Mouse (Mus musculus) 416B (cell line): ENCODE measurements at regions not wholly inside any gene's neighbourhood (a gene's known extent, or its start where the extent isn't known, plus 50 kb on each side); places are given as distances from the start of the nearest gene placed in this dataset.

Source experiments
- DNase-seq: peaks from one replicate; pipeline ENCODE4 v3.0.0; 2011; ENCODE audit warnings: low read depth

DNA sequence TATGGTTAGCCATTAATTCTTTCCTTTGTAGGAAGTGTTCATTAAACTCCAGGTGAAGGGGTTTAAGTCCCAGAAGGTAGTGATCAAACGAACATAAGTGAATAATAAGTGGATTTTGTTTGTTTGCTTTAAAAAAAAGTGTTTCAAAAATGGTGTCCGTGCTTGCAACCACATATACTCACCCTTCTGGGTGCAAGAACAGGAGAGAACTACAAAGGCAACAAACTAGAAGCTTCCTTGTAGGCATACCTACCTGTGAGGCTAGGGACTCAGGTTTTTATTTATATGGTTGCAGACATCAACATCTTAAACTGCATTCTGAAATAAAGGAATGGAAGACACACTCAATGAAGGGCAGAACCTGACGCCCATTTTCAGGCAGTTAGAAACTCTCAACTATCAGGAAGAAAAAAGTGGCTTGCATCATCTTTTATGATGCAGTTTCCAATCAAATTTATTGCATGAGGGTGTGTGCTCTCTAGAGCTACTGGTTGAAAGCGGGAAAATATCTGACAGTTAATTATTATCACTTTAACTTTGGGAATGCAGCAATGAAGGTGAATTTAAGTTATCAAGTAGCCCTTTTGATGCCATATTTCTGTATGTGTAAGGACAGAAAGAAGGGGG is 117.1 kb downstream of the Csl start:
- DNase-seq: no peak

DNA sequence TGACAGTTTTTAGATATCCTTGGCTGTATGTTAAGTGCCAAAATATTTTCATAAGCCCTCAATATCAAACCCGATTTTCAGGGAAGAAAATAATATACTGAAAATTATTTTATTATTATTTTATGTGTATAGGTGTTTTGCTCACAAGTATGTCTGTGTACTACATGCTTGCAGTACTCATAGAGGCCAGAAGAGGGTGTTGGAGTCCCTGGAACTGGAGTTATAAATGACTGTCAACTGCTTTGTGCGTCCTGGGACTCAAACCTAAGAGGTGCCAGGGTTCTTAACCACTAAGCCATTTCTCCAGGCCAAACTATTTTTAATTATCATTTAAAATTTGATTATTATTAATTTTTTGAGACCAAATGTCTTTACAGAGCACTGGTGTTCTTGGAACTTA is 114.5 kb downstream of the Csl start:
- peak; percentile 58 for DNase-seq

DNA sequence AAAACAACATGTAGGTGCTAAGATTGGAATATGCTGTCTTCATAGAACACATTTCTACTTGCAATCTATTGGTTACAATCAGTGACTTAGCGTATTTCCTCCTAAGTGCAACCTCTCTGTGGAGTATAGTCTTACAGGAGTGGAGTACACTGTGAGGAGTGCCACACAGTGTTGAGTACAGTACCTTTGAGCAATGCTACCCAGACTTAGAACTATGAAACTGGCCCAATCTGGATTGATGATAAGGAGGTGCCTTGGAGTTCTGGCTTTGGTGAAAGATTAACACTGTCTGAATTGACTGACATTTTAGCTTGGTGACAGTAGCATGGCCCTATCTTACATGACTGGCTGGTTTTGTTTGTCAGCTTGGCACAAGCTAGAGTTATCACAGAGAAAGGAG is 107.4 kb downstream of the Csl start:
- DNase-seq: no peak

DNA sequence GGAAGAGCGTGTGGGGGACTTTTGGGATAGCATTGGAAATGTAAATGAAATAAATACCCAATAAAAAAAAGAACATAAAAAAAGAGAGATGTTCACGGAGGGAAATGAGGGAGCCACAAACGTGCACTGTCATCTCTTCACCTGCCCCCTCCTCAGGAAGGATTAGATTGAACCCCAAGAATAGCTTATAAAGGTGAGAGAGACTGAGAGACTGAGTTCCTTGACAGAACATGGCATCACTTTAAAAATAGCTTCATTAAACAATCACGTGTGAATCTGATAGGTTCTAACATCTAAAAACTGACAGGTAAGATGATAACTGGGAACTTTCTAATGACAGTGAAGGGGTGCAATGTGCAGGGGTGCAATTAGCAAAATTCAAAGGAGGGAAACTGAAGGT is 105.2 kb downstream of the Csl start:
- DNase-seq: no peak

DNA sequence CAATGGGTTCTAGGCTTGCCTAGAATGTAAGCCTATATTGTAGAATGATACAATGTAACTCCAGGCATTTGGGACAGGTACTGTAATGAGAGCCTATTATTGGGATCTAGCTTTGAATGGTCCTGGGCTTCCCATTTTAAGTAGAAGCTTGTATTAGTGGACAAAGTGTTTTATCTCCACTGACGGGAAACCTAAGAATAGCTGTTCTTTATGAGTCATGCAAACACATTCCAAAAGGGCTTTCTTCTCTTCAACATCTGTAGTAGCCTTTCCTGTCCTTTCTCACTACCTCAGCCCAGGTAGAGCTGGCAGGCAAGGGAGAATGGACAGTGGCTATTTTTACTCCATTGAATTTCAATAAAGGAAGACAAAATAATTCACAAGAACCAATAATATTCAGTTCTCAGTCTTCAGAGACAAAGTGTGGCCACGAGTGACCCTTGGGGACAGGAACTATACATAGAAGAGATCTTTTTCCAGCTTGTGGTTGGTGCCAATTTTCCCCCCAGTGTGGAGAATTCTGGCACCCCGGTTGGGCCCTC is 82.8 kb downstream of the Csl start:
- DNase-seq: no peak

DNA sequence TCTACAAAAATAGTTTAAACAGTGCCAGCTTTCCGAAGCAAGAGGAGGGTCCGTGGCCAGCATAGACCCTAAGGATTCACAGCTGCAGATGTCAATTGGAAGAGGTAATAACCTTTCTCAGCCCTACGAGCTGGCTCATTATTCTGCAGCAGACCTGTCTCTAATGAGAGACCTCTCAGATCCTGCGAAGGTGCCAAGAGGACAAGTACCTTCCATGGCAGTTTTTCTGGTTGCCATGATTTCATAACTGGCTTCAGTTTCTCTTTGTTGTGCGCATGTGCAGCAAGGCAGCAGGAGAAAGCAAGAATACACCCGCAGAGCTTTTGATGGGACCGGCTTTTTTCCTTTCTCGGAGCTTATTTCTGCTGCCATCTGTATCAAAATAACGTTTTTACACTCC is 81.4 kb downstream of the Csl start:
- no peak for DNase-seq

DNA sequence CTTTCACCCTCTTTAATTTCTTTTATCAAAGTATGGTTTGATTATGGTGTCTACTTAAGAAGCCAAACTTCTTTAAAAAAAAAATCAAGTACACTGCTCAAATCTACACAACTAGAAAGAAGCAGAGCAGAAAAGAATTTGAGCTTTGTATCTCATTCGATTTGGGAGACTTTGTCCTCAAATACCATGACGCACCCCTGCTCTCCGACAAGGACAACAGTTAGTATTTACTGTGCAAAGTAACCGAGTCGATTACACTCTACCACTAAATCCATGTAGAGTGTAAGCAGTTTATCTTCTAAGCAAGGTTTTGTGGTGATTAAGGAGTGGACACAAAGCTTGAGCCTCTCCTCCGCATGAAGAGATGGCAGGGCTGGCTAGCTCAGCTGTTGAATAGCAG is 79.6 kb downstream of the Csl start:
- no peak for DNase-seq

DNA sequence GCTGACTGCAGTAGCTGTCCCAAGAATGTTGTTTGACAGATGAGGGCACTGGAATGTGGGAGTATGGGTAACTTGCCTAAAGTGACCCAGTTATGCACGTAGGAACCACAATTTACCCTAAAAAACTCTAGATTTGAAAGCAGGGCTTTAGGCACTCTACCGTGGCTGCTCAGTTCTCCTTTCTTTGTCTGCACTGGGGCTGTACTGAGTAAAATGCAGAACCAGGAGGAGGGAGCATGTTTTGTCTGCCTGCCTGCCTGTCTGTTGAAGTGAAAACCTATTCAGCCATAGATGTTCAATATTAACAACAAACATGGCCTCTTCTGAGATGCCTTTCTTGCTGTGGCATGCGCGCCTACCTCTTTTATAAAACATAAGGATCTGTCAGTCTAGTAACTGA is 77.5 kb downstream of the Csl start:
- DNase-seq: no peak

DNA sequence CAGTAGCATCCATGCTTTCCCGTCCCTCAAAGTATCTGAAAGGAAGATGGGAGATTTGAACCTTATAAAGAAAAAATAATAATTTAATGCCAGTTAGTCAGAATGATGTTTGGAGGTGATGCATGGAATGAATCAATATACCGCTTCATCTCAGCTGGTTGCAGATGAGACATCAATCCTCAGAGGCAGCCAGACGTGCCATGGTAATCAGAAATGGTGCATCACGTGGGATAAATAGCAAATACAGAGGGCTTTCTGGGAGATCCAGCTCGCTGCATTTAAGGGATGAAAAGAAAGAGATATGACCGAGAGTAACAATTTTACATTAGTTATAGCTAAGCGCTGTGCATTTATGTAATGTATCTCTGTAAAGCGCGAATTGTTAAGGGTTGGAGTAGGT is 77.1 kb downstream of the Csl start:
- no peak for DNase-seq

DNA sequence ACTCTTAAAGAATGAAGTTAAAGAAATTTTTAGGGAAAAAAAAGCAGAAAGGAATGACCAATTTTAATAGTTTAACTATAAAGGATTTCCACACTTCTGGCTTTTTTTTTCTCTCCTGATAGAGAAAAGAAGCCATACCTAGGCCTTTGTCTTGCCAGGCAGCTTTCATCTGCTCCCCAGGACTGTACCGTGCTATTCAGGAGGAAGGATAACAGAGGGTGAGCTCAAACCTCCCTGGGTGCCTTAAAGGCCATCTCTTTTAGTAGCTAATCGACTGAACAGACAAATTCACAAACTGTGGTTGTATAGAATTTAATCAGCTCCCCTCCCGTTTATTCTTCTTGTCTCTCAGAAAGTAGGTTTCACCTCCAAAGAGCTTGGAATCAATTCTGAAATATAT is 76.1 kb downstream of the Csl start:
- DNase-seq: no peak

DNA sequence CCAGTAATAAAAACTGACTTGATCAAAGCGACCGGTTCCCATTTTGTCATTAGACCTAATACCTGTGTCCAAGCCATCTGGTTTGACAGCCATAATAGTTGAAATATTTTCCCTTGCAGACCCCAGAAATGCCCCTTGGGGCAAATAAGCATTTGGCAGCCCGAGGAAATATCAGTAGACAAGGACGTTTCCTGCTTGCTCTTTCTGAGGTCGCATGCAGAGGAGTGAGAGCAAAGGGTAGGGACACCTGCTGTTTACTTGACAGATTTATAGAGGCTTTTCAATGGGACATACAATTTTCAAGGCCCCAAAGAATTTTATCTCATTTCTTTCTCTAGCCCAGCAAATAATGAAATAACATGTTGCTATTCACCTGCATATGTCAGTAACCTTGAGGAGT is 73.5 kb downstream of the Csl start:
- DNase-seq: no peak

DNA sequence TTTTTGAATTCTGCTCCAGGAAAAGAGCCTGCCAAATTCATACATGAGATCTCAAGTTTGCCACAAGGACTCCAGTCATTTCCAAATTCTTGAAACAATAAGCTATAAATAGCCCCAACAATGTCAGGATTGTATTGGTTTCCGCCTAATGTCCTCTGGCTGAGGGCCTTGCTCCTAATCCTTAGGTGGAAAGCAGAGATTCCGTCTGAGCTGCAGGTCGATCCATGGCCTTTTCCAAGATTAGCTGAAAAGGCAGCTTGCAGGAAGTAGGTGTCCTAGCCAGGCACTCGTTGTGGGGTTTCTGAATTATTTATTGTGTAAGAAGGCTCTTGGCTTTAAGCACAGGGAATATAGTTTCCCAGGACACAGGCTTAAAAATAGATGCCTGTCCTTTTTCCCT is 72.4 kb downstream of the Csl start:
- no peak for DNase-seq

DNA sequence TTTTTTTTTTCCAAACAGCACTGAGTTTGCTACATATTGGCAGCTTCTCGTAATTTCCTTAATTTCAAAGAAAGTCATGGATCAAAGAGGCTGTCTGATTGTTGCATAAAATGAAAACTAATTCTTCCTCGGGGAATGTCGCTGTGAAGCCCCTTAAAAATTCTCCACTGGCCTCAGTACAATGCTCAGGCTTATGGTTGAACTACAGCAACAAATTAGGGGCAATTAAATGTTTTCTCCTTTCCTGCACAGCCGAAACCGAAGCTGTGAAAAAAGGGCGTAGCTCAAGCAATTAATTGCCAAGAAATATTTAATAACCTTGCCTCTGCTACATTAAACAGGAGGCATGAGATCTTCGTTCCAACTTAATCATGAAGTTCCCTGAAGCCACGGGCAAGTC is 61.8 kb downstream of the Csl start:
- no peak for DNase-seq

DNA sequence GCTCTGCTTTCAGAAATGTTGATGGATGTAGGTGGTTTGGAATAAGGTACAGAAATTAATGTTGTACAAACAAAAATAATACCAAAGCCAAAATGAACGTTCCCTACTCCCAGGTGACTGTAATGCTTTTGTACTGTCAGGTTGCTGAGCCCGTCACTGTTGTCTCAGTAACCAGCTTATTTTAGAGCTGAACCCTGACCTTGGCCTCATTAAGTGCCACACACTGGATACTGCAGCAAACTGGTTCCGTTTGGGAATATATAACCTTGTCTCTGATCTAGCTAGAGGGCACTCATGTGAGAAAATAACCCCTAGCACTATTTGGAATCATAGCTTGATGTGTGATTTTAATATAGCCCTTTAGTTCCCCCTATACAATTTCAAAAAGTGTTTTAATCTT is 60.0 kb downstream of the Csl start:
- no peak for DNase-seq

DNA sequence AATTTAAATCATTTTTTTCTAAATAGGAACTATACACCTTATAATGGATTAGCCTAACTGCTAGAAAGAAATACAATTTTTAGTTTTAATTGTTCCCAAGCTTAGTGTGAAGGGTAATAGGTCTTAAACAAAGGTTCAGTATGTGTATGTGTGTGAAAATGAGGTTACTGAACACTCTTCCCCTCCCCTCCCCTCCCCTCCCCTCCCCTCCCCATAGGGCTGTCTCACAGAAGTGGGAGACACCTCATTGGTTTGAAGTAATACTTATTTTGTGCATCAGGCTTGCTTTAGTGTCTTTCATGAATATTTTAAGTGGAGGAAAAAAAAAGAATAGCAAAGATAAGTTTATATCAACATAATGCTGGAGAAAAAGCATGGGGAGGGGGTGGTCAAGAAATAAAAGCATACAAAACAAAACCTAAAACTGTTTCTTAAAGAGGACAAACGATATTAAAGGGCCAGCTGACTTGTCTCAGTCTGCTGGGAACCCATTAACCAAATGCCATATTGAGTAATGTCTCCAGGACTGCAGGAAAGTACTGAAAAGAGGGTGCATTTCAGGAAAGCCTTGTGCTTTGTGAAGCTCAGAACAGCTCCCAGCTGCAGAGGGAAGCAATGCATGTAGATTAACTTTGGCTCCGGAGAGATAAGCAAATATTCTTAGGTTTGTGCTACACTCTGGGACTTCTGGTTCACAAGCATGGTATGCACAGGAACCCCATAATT is 59.2 kb downstream of the Csl start:
- no peak for DNase-seq
